Mouse (Mus musculus) stomach, postnatal 0 days (tissue): ENCODE data around the gene Dlat. TPM values are rescaled to one million over a fixed set of nuclear protein-coding genes. Genes with fewer than 3 reads are reported as not detected.

Source experiments
- ATAC-seq: fragments of 200-750 bp; cut with Nextera tagmentation; 2 replicates; pipeline ENCODE4 v1.8.0; 2017; ENCODE audit not compliant: low FRiP score, low TSS enrichment
- DNase-seq: peaks from one replicate; pipeline ENCODE4 v3.0.0-alpha.2; 2016; ENCODE audit warnings: low spot score
- H3K27ac ChIP-seq: fragments of 300-500 bp; sonication (generic); replicated peaks from 2 replicates; pipeline ENCODE4 v1.5.1; 2014; ENCODE audit warnings: mild to moderate bottlenecking, control low read depth
- H3K27me3 ChIP-seq: fragments of 300-500 bp; sonication (generic); 2 replicates; pipeline ENCODE4 v1.6.1; 2014; ENCODE audit warnings: low read length; ENCODE audit not compliant: control insufficient read depth, insufficient read depth
- H3K36me3 ChIP-seq: fragments of 300-500 bp; sonication (generic); 2 replicates; pipeline ENCODE4 v1.6.1; 2014; ENCODE audit warnings: low read length, mixed read lengths; ENCODE audit not compliant: control insufficient read depth, insufficient read depth
- H3K4me1 ChIP-seq: fragments of 300-500 bp; sonication (generic); replicated peaks from 2 replicates; pipeline ENCODE4 v1.6.1; 2014; ENCODE audit warnings: antibody characterized with exemption; ENCODE audit not compliant: control insufficient read depth, insufficient read depth
- H3K4me2 ChIP-seq: fragments of 300-500 bp; sonication (generic); replicated peaks from 2 replicates; pipeline ENCODE4 v1.6.1; 2014; ENCODE audit warnings: low read depth, mild to moderate bottlenecking, control low read depth, moderate library complexity
- H3K4me3 ChIP-seq: fragments of 300-500 bp; sonication (generic); 2 replicates; pipeline ENCODE4 v1.5.1; 2014; ENCODE audit warnings: low read depth, low read length, control low read depth
- H3K9ac ChIP-seq: fragments of 300-500 bp; sonication (generic); 2 replicates; pipeline ENCODE4 v1.6.1; 2014; ENCODE audit warnings: mild to moderate bottlenecking, low read length, control low read depth, mixed read lengths
- H3K9me3 ChIP-seq: fragments of 300-500 bp; sonication (generic); 2 replicates; pipeline ENCODE4 v1.6.1; 2016; ENCODE audit warnings: low read length; ENCODE audit not compliant: control insufficient read depth
- CTCF ChIP-seq: IDR thresholded peaks from 2 replicates; pipeline ENCODE4 v1.5.1; 2016; ENCODE audit warnings: antibody characterized with exemption, low read depth, mild to moderate bottlenecking, moderate library complexity
- EP300 ChIP-seq: optimal IDR thresholded peaks from 2 replicates; pipeline ENCODE3; 2016; ENCODE audit warnings: antibody characterized with exemption
- WGBS: fragments of 180-500 bp; shearing (Covaris S2); extraction: QIAGEN DNeasy Blood & Tissue Kit; methylation state at CpG from one replicate; pipeline ENCODE4 v1.1.7; 2014; 5-methylcytosine and 5-hydroxymethylcytosine counted together
- polyA plus RNA-seq: library from polyadenylated mRNA; unstranded; fragments of >200 nt; fragmentation: Nextera tagmentation; extraction: Ambion mirVana; gene quantifications from 2 replicates; pipeline ENCODE4 v1.2.1, GENCODE M21; 2015

Dlat gene
- 36.7 and 45.2 TPM in 2 replicates for polyA plus RNA-seq

DNA sequence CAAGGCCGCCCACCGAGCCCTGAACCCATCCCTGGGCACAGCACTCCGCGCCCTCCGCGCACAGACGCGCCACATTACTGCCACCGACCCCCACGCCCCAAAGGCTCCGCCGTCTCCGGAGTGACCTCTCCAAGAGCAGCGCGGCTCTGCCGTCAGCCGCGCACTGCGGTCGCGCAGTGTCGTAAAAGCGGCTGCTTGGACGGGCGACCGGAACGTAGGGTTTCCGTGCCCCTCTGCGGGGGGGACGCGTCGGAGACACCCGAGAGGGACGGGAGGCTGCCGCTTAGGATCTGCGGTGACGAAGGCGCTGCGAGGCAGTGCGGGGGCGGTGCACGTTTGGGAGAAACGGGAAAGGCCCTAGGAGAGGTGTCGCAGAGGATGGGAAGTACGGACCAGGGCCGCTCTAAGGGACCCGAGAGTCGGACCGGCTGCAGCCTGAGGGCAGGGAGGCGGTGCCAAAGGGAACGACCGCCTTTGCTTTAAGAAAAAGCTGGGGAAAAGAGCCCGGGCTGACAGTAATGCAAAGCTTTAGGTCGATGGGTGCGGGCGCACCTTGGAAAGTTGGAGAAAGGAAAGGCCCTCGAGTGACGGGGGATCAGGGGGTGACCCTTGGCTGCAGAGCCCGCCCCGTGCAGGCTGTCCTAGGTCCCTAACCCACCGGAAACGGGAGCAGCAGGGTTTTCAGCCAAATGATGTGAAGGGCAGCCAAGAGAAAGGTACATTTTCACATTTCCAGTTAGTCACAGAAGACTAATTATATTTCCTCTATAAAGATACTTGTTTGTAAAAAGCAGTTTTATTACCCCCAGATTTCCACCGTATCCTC, at the start of gene Dlat:
Gene Dlat (minus strand): TSS at position 389 of the 826 bp plus-strand sequence.
- TF ChIP-seq CTCF (no peak; the same call in 1 of the 2 replicates), EP300 (no peak)
- Histone ChIP-seq H3K27ac (peak within 1 kb of the TSS; percentile 86), H3K9me3 (no peaks in the 10 kb centered on the region), H3K4me2 (peak within 1 kb of the TSS; percentile 78), H3K36me3 (no peaks in the 10 kb centered on the region; the same call in 1 of the 2 replicates), H3K4me3 (peak within 1 kb of the TSS; percentile 93), H3K27me3 (no peaks in the 10 kb centered on the region), H3K4me1 (no peaks in the 10 kb centered on the region), H3K9ac (peak within 1 kb of the TSS; percentile 90)
- WGBS = under 1% methylated on average over 56 of the region's 63 CpGs
- ATAC-seq (peak; percentile 93), DNase-seq (peak; percentile 87)

DNA sequence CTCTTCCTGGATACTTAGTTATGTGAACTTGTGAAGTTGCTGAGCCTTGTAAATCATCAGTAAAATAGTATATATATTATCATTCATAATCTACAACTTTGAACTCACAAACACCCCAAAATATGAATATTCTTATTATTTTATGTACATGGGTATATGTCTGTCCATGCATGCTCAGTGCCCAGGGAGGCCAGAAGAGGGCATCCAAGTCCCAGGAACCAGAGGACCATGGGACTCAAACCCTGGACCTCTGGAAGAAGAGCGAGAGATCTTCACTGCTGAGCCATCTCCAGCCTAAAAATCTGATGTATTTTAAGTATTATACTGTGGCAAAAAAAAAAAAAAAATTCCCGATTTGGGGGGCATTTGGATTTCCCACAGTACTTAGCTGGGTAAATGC, 49.5 kb upstream of the Dlat start:
- DNase-seq (peak; percentile 27), ATAC-seq (no peak)
- H3K27me3 ChIP-seq = no peaks in the 10 kb centered on the region
- no peak overlapping the region for H3K9ac ChIP-seq
- no peak overlapping the region for H3K27ac ChIP-seq
- H3K4me2 ChIP-seq = no peak overlapping the region
- H3K36me3 ChIP-seq = no peaks in the 10 kb centered on the region
- H3K4me3 ChIP-seq = no peak overlapping the region
- TF ChIP-seq CTCF (peak; percentile 76), EP300 (no peak)
- H3K9me3 ChIP-seq = no peaks in the 10 kb centered on the region
- no peaks in the 10 kb centered on the region for H3K4me1 ChIP-seq
- WGBS = 29% methylated on average over 2 of the region's 2 CpGs

DNA sequence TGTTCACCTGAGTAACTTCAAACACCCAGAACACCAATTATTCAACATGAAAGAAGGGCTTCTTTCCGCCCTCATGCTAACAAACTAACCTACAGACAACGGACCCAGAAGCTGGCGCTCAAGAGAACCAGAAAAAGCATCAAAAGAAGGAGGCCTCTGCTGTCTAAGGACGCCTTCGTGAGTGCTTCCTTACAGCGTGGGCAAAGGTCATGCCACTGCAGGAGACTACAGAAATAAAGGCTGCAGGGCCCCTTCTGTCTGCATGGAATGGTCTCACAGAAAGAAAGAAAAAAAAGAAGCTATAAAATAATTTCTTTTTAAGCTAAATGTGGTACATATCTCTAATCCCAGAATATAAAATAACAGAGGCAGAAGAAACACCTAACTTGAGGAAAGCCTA, 45.3 kb upstream of the Dlat start:
- H3K4me2 ChIP-seq = no peak overlapping the region
- no peaks in the 10 kb centered on the region for H3K4me1 ChIP-seq
- H3K36me3 ChIP-seq = no peaks in the 10 kb centered on the region
- H3K27ac ChIP-seq = no peak overlapping the region
- 53% methylated on average over 6 of the region's 6 CpGs for WGBS
- ATAC-seq (no peak), DNase-seq (no peak)
- H3K9ac ChIP-seq = no peak overlapping the region
- H3K4me3 ChIP-seq = no peak overlapping the region
- TF ChIP-seq EP300 (no peak), CTCF (no peak)
- no peaks in the 10 kb centered on the region for H3K9me3 ChIP-seq
- no peaks in the 10 kb centered on the region for H3K27me3 ChIP-seq

- no peaks in the 10 kb centered on the region for H3K9me3 ChIP-seq
- DNase-seq (peak; percentile 86), ATAC-seq (peak; percentile 82)
- H3K27ac ChIP-seq = peak overlapping the region; percentile 56
- 0 out of 2 replicates have a peak overlapping the region, but pooled peaks have one; percentile 5 for H3K4me2 ChIP-seq
- H3K4me1 ChIP-seq = no peaks in the 10 kb centered on the region
- no peaks in the 10 kb centered on the region for H3K27me3 ChIP-seq
- H3K4me3 ChIP-seq = no peak overlapping the region
- peak; percentile 34 for TF ChIP-seq CTCF
- no peak for TF ChIP-seq EP300
- no peaks in the 10 kb centered on the region for H3K36me3 ChIP-seq
- H3K9ac ChIP-seq = no peak overlapping the region
- 43% methylated on average over 11 of the region's 11 CpGs for WGBS
These were observed 41.5 kb upstream of the Dlat start for GRCm38 (mm10) chr9:50700921-50701691.

GRCm38 (mm10) chr9:50698418-50699409, 39.1 kb upstream of the Dlat start:
- Histone ChIP-seq H3K4me3 (peak overlapping the region; percentile 60), H3K27me3 (no peaks in the 10 kb centered on the region), H3K36me3 (no peaks in the 10 kb centered on the region), H3K9me3 (no peaks in the 10 kb centered on the region), H3K4me1 (no peaks in the 10 kb centered on the region), H3K4me2 (peak overlapping the region; percentile 96), H3K9ac (peak overlapping the region; percentile 59), H3K27ac (no peak overlapping the region; the same call in 1 of the 2 replicates)
- ATAC-seq (peak; percentile 33; the same call in 1 of the 2 replicates), DNase-seq (peak; percentile 51)
- WGBS = under 1% methylated on average over 65 of the region's 70 CpGs
- TF ChIP-seq CTCF (no peak; the same call in 1 of the 2 replicates), EP300 (no peak)
